Mouse (Mus musculus) myocyte (in vitro differentiated cells): ENCODE results near the gene BC052040. TPM values are rescaled to one million over a fixed set of nuclear protein-coding genes. Genes with fewer than 3 reads are reported as not detected.

ENCODE experiments used
- H3K27me3 ChIP-seq: one replicate; pipeline ENCODE4 v1.6.1; 2011; ENCODE audit not compliant: control insufficient read depth, insufficient read depth, insufficient read length
- H3K36me3 ChIP-seq: one replicate; pipeline ENCODE4 v1.6.1; 2011; ENCODE audit not compliant: control insufficient read depth, insufficient read depth
- H3K4me2 ChIP-seq: one replicate; pipeline ENCODE4 v1.6.1; 2011; ENCODE audit warnings: low read depth, control low read depth
- H3K4me3 ChIP-seq: one replicate; pipeline ENCODE4 v1.5.1; 2011; ENCODE audit warnings: mild to moderate bottlenecking, control low read depth, moderate library complexity
- H3K79me2 ChIP-seq: one replicate; pipeline ENCODE4 v1.6.1; 2011; ENCODE audit not compliant: control insufficient read depth, insufficient read depth
- H3ac ChIP-seq: one replicate; pipeline ENCODE4 v1.6.1; 2011; ENCODE audit not compliant: control insufficient read depth, insufficient read length
- CEBPB ChIP-seq: IDR thresholded peaks from 2 replicates; pipeline ENCODE4 v1.6.1; 2011; ENCODE audit warnings: mild to moderate bottlenecking, moderate library complexity; ENCODE audit not compliant: poor library complexity, insufficient read depth, severe bottlenecking
- E2F4 ChIP-seq: IDR thresholded peaks from one replicate; pipeline ENCODE4 v1.6.1; 2011; ENCODE audit warnings: mild to moderate bottlenecking, control low read depth, moderate library complexity; ENCODE audit not compliant: insufficient read depth
- MAX ChIP-seq: IDR thresholded peaks from one replicate; pipeline ENCODE4 v1.6.1; 2011; ENCODE audit warnings: low read depth, mild to moderate bottlenecking, control low read depth
- MYOD1 ChIP-seq, 3 experiments: IDR thresholded peaks; one replicate each; pipeline ENCODE4 v1.6.1; 2011; ENCODE audit warnings: control low read depth in 2 of 3, low read depth in 2 of 3, mild to moderate bottlenecking in 2 of 3, moderate library complexity in 1 of 3; ENCODE audit not compliant: insufficient read length in 2 of 3, control insufficient read depth in 1 of 3
- MYOG ChIP-seq, 3 experiments: IDR thresholded peaks; one replicate each; pipeline ENCODE4 v1.6.1; 2011; ENCODE audit warnings: control low read depth in 2 of 3, low read depth in 2 of 3, mild to moderate bottlenecking in 2 of 3; ENCODE audit not compliant: insufficient read length in 2 of 3, control insufficient read depth in 1 of 3, insufficient read depth in 1 of 3
- POLR2A ChIP-seq: IDR thresholded peaks from one replicate; pipeline ENCODE4 v1.6.1; 2011; ENCODE audit warnings: low read depth, mild to moderate bottlenecking, control low read depth, moderate library complexity; ENCODE audit not compliant: insufficient read length
- POLR2AphosphoS2 ChIP-seq: IDR thresholded peaks from one replicate; pipeline ENCODE4 v1.6.1; 2011; ENCODE audit warnings: low read depth, control low read depth; ENCODE audit not compliant: insufficient read length
- REST ChIP-seq: IDR thresholded peaks from one replicate; pipeline ENCODE4 v1.6.1; 2011; ENCODE audit warnings: mild to moderate bottlenecking, control low read depth, moderate library complexity; ENCODE audit not compliant: insufficient read depth, insufficient read length
- SRF ChIP-seq: IDR thresholded peaks from one replicate; pipeline ENCODE4 v1.6.1; 2011; ENCODE audit warnings: low read depth; ENCODE audit not compliant: control insufficient read depth, insufficient read length
- TCF12 ChIP-seq: IDR thresholded peaks from one replicate; pipeline ENCODE4 v1.6.1; 2011; ENCODE audit warnings: mild to moderate bottlenecking, control low read depth; ENCODE audit not compliant: poor library complexity, insufficient read depth, severe bottlenecking
- TCF3 ChIP-seq: IDR thresholded peaks from one replicate; pipeline ENCODE4 v1.6.1; 2011; ENCODE audit warnings: low read depth, control low read depth; ENCODE audit not compliant: insufficient read length
- USF1 ChIP-seq: IDR thresholded peaks from one replicate; pipeline ENCODE4 v1.6.1; 2011; ENCODE audit warnings: low read depth, mild to moderate bottlenecking, control low read depth, moderate library complexity
- polyA plus RNA-seq: library from polyadenylated mRNA; unstranded; fragments of >200 nt; fragmentation: generic; extraction: Trizol; gene quantifications from one replicate; pipeline ENCODE4 v1.2.1, GENCODE M21; 2012; ENCODE audit warnings: missing spikeins

Gene BC052040
- polyA plus RNA-seq, 1 experiment: 4.9 TPM

GRCm38 (mm10) chr2:115731171-115731570, 149.7 kb downstream of the BC052040 start:
- TF ChIP-seq MAX (no peak), TCF3 (no peak), MYOD1 (IDR thresholded peaks at IDR 0.05; ENCODE audit: control insufficient read depth in 1 of 3, insufficient read length in 2 of 3, low read depth in 2 of 3) (no peak), USF1 (no peak), MYOG (IDR thresholded peaks at IDR 0.05; ENCODE audit: control insufficient read depth in 1 of 3, insufficient read depth in 1 of 3, insufficient read length in 2 of 3, low read depth in 2 of 3) (no peak), E2F4 (no peak), CEBPB (no peak), POLR2AphosphoS2 (no peak), TCF12 (no peak), SRF (no peak), REST (no peak), POLR2A (no peak)
- Histone ChIP-seq H3K79me2 (no peaks in the 10 kb centered on the region), H3ac (no peak overlapping the region), H3K4me3 (no peak overlapping the region), H3K36me3 (no peaks in the 10 kb centered on the region), H3K27me3 (no peaks in the 10 kb centered on the region), H3K4me2 (no peak overlapping the region)

- Histone ChIP-seq H3K79me2 (no peaks in the 10 kb centered on the region), H3K27me3 (no peaks in the 10 kb centered on the region), H3K36me3 (no peaks in the 10 kb centered on the region), H3K4me3 (no peak overlapping the region), H3ac (no peak overlapping the region), H3K4me2 (no peak overlapping the region)
- TF ChIP-seq MYOD1 (IDR thresholded peaks at IDR 0.05; ENCODE audit: control insufficient read depth in 1 of 3, insufficient read length in 2 of 3, low read depth in 2 of 3) (peak in 2 of 3 experiments; percentile 55 to 63), POLR2A (no peak)
Measured at GRCm38 (mm10) chr2:115732572-115732971, 151.1 kb downstream of the BC052040 start.

GRCm38 (mm10) chr2:115733017-115733692, 151.6 kb downstream of the BC052040 start:
- no peak overlapping the region for H3ac ChIP-seq
- H3K36me3 ChIP-seq: no peaks in the 10 kb centered on the region
- TF ChIP-seq MYOD1 (IDR thresholded peaks at IDR 0.05; ENCODE audit: control insufficient read depth in 1 of 3, insufficient read length in 2 of 3, low read depth in 2 of 3): peak in 1 of 3 experiments; percentile 41
- no peak for TF ChIP-seq USF1
- no peaks in the 10 kb centered on the region for H3K27me3 ChIP-seq
- no peak overlapping the region for H3K4me3 ChIP-seq
- no peaks in the 10 kb centered on the region for H3K79me2 ChIP-seq
- no peak overlapping the region for H3K4me2 ChIP-seq

GRCm38 (mm10) chr2:115734850-115735249, 153.3 kb downstream of the BC052040 start:
- Histone ChIP-seq H3K79me2 (no peaks in the 10 kb centered on the region), H3K36me3 (no peaks in the 10 kb centered on the region), H3ac (no peak overlapping the region), H3K27me3 (no peaks in the 10 kb centered on the region), H3K4me2 (no peak overlapping the region), H3K4me3 (no peak overlapping the region)
- TF ChIP-seq MAX (no peak), POLR2AphosphoS2 (no peak), TCF12 (no peak), MYOD1 (IDR thresholded peaks at IDR 0.05; ENCODE audit: control insufficient read depth in 1 of 3, insufficient read length in 2 of 3, low read depth in 2 of 3) (no peak), REST (no peak), SRF (no peak), CEBPB (no peak), E2F4 (no peak), USF1 (no peak), POLR2A (no peak), TCF3 (no peak), MYOG (IDR thresholded peaks at IDR 0.05; ENCODE audit: control insufficient read depth in 1 of 3, insufficient read depth in 1 of 3, insufficient read length in 2 of 3, low read depth in 2 of 3) (no peak)

- H3K79me2 ChIP-seq: no peaks in the 10 kb centered on the region
- no peak overlapping the region for H3K4me2 ChIP-seq
- H3K4me3 ChIP-seq: no peak overlapping the region
- no peak overlapping the region for H3ac ChIP-seq
- no peaks in the 10 kb centered on the region for H3K36me3 ChIP-seq
- TF ChIP-seq CEBPB (0 out of 2 replicates have a peak, but pooled peaks have one; percentile 11), SRF (no peak)
- H3K27me3 ChIP-seq: no peaks in the 10 kb centered on the region
Measured at GRCm38 (mm10) chr2:115736416-115736815, 154.9 kb downstream of the BC052040 start.

GRCm38 (mm10) chr2:115737966-115738365, 156.4 kb downstream of the BC052040 start:
- no peaks in the 10 kb centered on the region for H3K27me3 ChIP-seq
- H3K4me3 ChIP-seq: no peak overlapping the region
- no peaks in the 10 kb centered on the region for H3K79me2 ChIP-seq
- no peak overlapping the region for H3K4me2 ChIP-seq
- no peaks in the 10 kb centered on the region for H3K36me3 ChIP-seq
- TF ChIP-seq MYOD1 (IDR thresholded peaks at IDR 0.05; ENCODE audit: control insufficient read depth in 1 of 3, insufficient read length in 2 of 3, low read depth in 2 of 3) (no peak), CEBPB (no peak), E2F4 (no peak), TCF12 (no peak), MYOG (IDR thresholded peaks at IDR 0.05; ENCODE audit: control insufficient read depth in 1 of 3, insufficient read depth in 1 of 3, insufficient read length in 2 of 3, low read depth in 2 of 3) (no peak), TCF3 (no peak), POLR2AphosphoS2 (no peak), SRF (no peak), REST (no peak), USF1 (no peak), MAX (no peak), POLR2A (no peak)
- H3ac ChIP-seq: no peak overlapping the region
